ENCODE assay signal across 8 mouse cellular contexts in the genomic region with DNA sequence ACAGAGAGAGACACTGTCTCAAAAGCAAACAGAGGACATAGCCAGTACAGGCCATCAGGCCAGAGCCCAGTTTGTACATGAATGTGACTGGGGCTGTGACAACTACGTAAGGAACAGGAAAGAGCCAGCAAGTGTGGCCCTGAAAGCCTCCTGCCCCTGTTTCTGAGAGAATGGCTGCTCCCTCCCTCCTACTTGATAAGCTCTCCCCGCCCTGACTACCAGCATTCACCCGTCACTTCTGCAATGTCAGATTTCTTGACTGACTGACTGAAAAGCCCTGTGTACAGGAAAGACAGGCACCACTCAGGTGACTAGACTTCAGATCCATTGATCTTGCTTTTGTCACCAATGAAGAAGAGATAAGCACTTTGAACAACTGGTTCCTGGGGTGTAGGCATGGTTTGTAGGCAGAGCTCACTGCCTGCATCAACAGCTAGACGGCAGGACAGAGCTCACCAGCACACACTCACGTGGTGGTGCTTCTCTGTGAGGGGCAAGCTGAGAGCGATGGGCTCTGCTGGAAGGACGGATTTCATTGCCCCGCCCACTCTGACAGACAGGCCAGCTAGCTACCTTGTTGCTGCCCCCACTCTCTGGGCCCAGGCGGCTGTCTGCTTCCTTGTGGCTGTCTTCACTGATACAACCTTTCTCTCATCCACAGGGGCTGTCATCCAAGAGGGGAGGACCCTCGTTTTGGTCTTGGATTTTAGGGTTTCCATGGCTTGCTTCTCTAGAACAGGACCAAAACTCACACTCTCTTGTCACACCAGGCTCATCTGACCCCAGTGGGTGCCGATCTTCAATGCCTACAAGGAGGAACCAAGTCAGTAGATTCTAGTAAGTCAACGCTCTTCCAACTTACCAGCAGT. TPM values are rescaled to one million over a fixed set of nuclear protein-coding genes. Genes with fewer than 3 reads are reported as not detected.
A peak's percentile ranks its signal among the peaks of the same experiment; 100 is the strongest.
DNase-seq lines count a peak whose midpoint lies in the region; ATAC-seq and TF ChIP-seq lines count a peak whose summit lies in the region.

No protein-coding gene starts in this region.

- H3K4me1 ChIP-seq in limb, embryonic 14.5 days (ENCODE audit: control insufficient read depth, insufficient read depth, low read length): peaks cover 11% of the 10 kb centered on the region
- peaks cover 9% of the 10 kb centered on the region; the same call in 1 of the 2 replicates for H3K4me1 ChIP-seq in midbrain, postnatal 0 days (ENCODE audit: insufficient read depth, low read length)

- no peak overlapping the region for H3K27ac ChIP-seq in limb, embryonic 14.5 days (replicated peaks; ENCODE audit: low read depth, low read length)
- peak overlapping the region; percentile 43; the same call in 1 of the 2 replicates for H3K27ac ChIP-seq in midbrain, postnatal 0 days (ENCODE audit: low read depth, low read length)

- H3K36me3 ChIP-seq in limb, embryonic 14.5 days (ENCODE audit: control insufficient read depth, insufficient read depth, low read length): peaks cover 24% of the 10 kb centered on the region; the same call in 1 of the 2 replicates
- peaks cover 5% of the 10 kb centered on the region; the same call in 1 of the 2 replicates for H3K36me3 ChIP-seq in midbrain, postnatal 0 days (ENCODE audit: insufficient read depth, low read length)

- no peak overlapping the region for H3K9ac ChIP-seq in limb, embryonic 14.5 days (ENCODE audit: low read depth, low read length, severe bottlenecking)
- H3K9ac ChIP-seq in midbrain, postnatal 0 days (replicated peaks; ENCODE audit: low read length, poor library complexity, severe bottlenecking): 0 out of 2 replicates have a peak overlapping the region, but pooled peaks have one; percentile 80

- H3K4me3 ChIP-seq in limb, embryonic 14.5 days (replicated peaks; ENCODE audit: low read length): no peak overlapping the region
- H3K4me3 ChIP-seq in midbrain, postnatal 0 days (ENCODE audit: low read depth, low read length): no peak overlapping the region

- no peak for TF ChIP-seq POLR2A in limb, embryonic 14.5 days (IDR thresholded peaks at IDR 0.05; ENCODE audit: borderline replicate concordance, extremely low read depth, insufficient read depth, insufficient read length)

- ATAC-seq in CD4-positive, CD25-positive, alpha-beta regulatory T cell, adult 4 months: no peak
- no peak for ATAC-seq in limb, embryonic 14.5 days (ENCODE audit: low FRiP score, low read depth)
- ATAC-seq in midbrain, postnatal 0 days (ENCODE audit: low FRiP score): no peak
- no peak for ATAC-seq in frontal cortex, adult (ENCODE audit: low TSS enrichment)

- H3K9me3 ChIP-seq in limb, embryonic 14.5 days (ENCODE audit: control insufficient read depth, low read length): no peaks in the 10 kb centered on the region
- no peaks in the 10 kb centered on the region for H3K9me3 ChIP-seq in midbrain, postnatal 0 days (ENCODE audit: low read length)

- TF ChIP-seq CTCF in midbrain, postnatal 0 days (IDR thresholded peaks at IDR 0.05): peak; percentile 22; the same call in 1 of the 2 replicates

- 59% methylated on average over 12 of the region's 12 CpGs for WGBS in limb, embryonic 14.5 days
- 64% methylated on average over 12 of the region's 12 CpGs for WGBS in midbrain, postnatal 0 days

- H3K27me3 ChIP-seq in limb, embryonic 14.5 days (ENCODE audit: control insufficient read depth, insufficient read depth, low read length): no peaks in the 10 kb centered on the region
- no peaks in the 10 kb centered on the region for H3K27me3 ChIP-seq in midbrain, postnatal 0 days (ENCODE audit: insufficient read depth, low read length)

- peak; percentile 49 for DNase-seq in CD4-positive, CD25-positive, alpha-beta regulatory T cell, adult 2 months (ENCODE audit: low read depth, low spot score)
- peak; percentile 47 for DNase-seq in spleen, adult 12 weeks (ENCODE audit: low spot score)
- DNase-seq in spleen, adult 18-20 months: no peak
- DNase-seq in limb, embryonic 14.5 days (ENCODE audit: low spot score): no peak
- DNase-seq in midbrain, postnatal 0 days (ENCODE audit: low spot score): no peak
- no peak for DNase-seq in retina, postnatal 1 day

- peak overlapping the region; percentile 75; the same call in 1 of the 2 replicates for H3K4me2 ChIP-seq in limb, embryonic 14.5 days (replicated peaks; ENCODE audit: low read depth, low read length, severe bottlenecking)
- H3K4me2 ChIP-seq in midbrain, postnatal 0 days (ENCODE audit: low read depth, low read length, poor library complexity, severe bottlenecking): peak overlapping the region; percentile 62; the same call in 1 of the 2 replicates

RNA-seq across cellular contexts. Expression of gene Cyren, which starts 1.7 kb away (rescaled TPM):
- polyA plus RNA-seq in CD4-positive, CD25-positive, alpha-beta regulatory T cell, adult 4 months (2017; shearing (Covaris generic)): 1 to 10 TPM; 5.0 to 5.9 TPM
- polyA plus RNA-seq in limb, embryonic 14.5 days (2012; rRNA removed): 22.6 and 24.2 TPM in 2 replicates
- polyA plus RNA-seq in limb, embryonic 14.5 days (2014; fragmentation: Nextera tagmentation; extraction: Ambion mirVana): 11.3 and 12.4 TPM in 2 replicates
- 2.8 and 6.0 TPM in 2 replicates for total RNA-seq in midbrain, postnatal 0 days (2014; rRNA removed)
- 4.8 and 4.9 TPM in 2 replicates for polyA plus RNA-seq in midbrain, postnatal 0 days (2015; fragmentation: Nextera tagmentation; extraction: Ambion mirVana)

RNA-seq across cellular contexts. Expression of gene Tmem140, which starts 13.3 kb away (rescaled TPM):
- 10 to 100 TPM; 21.8 to 22.6 TPM for polyA plus RNA-seq in CD4-positive, CD25-positive, alpha-beta regulatory T cell, adult 4 months (2017; shearing (Covaris generic))
- polyA plus RNA-seq in limb, embryonic 14.5 days (2012; rRNA removed): 1.2 and 1.8 TPM in 2 replicates
- polyA plus RNA-seq in limb, embryonic 14.5 days (2014; fragmentation: Nextera tagmentation; extraction: Ambion mirVana): 1.2 and 2.5 TPM in 2 replicates
- total RNA-seq in midbrain, postnatal 0 days (2014; rRNA removed): 2.5 and 2.8 TPM in 2 replicates
- polyA plus RNA-seq in midbrain, postnatal 0 days (2015; fragmentation: Nextera tagmentation; extraction: Ambion mirVana): 0.46 and 0.67 TPM in 2 replicates

RNA-seq across cellular contexts. Expression of gene Wdr91, which starts 34.5 kb away (rescaled TPM):
- polyA plus RNA-seq in CD4-positive, CD25-positive, alpha-beta regulatory T cell, adult 4 months (2017; shearing (Covaris generic)): 10 to 100 TPM; 20.0 to 30.1 TPM
- polyA plus RNA-seq in limb, embryonic 14.5 days (2012; rRNA removed): 22.2 TPM in 2 replicates
- 9.6 and 11.3 TPM in 2 replicates for polyA plus RNA-seq in limb, embryonic 14.5 days (2014; fragmentation: Nextera tagmentation; extraction: Ambion mirVana)
- 46.2 and 52.6 TPM in 2 replicates for total RNA-seq in midbrain, postnatal 0 days (2014; rRNA removed)
- polyA plus RNA-seq in midbrain, postnatal 0 days (2015; fragmentation: Nextera tagmentation; extraction: Ambion mirVana): 17.7 and 19.1 TPM in 2 replicates

RNA-seq across cellular contexts. Expression of gene Stra8, which starts 43.8 kb away (rescaled TPM):
- under 1 TPM in 1 of 2 experiments, not detected in 1; 0.27 TPM for polyA plus RNA-seq in CD4-positive, CD25-positive, alpha-beta regulatory T cell, adult 4 months (2017; shearing (Covaris generic))
- 0.05 TPM in 1 of 2 replicates, not detected in the other for polyA plus RNA-seq in limb, embryonic 14.5 days (2012; rRNA removed)
- not detected in 2 replicates for polyA plus RNA-seq in limb, embryonic 14.5 days (2014; fragmentation: Nextera tagmentation; extraction: Ambion mirVana)
- total RNA-seq in midbrain, postnatal 0 days (2014; rRNA removed): not detected in 2 replicates
- not detected in 2 replicates for polyA plus RNA-seq in midbrain, postnatal 0 days (2015; fragmentation: Nextera tagmentation; extraction: Ambion mirVana)

Comparison
In these comparisons a context has a peak if more than half of its experiments do, and no peak if none do; other contexts are left out.
1. DNase-seq: peak in CD4-positive, CD25-positive, alpha-beta regulatory T cell, adult 2 months (single experiment) and spleen, adult 12 weeks (single experiment); none in spleen, adult 18-20 months (0 of 2), limb, embryonic 14.5 days (single experiment), midbrain, postnatal 0 days (single experiment) and retina, postnatal 1 day (single experiment).
2. RNA of gene Tmem140, which starts 13.3 kb away (polyA plus RNA-seq): 21.8 to 22.6 TPM in CD4-positive, CD25-positive, alpha-beta regulatory T cell, adult 4 months; 1.2 to 2.5 TPM in limb, embryonic 14.5 days and 0.46 to 0.67 TPM in midbrain, postnatal 0 days; every median in the first group is over 4 times any median in the second.